Mouse (Mus musculus) small intestine, adult 2 months (tissue): ENCODE measurements around the gene Ppp1r2.

ENCODE experiments used
- CTCF ChIP-seq: fragments of 200-500 bp; IDR thresholded peaks from 2 replicates; pipeline ENCODE4 v1.5.1; 2012; ENCODE audit warnings: low read depth, mild to moderate bottlenecking, control low read depth, inconsistent platforms, low read length, moderate library complexity, mixed read lengths; ENCODE audit not compliant: insufficient replicate concordance, insufficient read length; ENCODE audit errors: extremely low read depth
- POLR2A ChIP-seq: fragments of 200-500 bp; IDR thresholded peaks from 2 replicates; pipeline ENCODE4 v1.6.1; 2012; ENCODE audit warnings: low read depth, mild to moderate bottlenecking, control low read depth, inconsistent platforms, low read length, moderate library complexity

- TF ChIP-seq CTCF (no peak), POLR2A (no peak)
Observed at GRCm38 (mm10) chr16:31300467-31300866, 25.4 kb upstream of the Ppp1r2 start.
